Mouse (Mus musculus): ENCODE data around the gene Sox21. TPM values are rescaled to one million over a fixed set of nuclear protein-coding genes. Genes with fewer than 3 reads are reported as not detected.

The Sox21 gene
- polyA plus RNA-seq, 1 experiment from 2014 or later, result 6.9 TPM

GRCm38 (mm10) chr14:118207347-118207746, 29.5 kb downstream of the Sox21 start:
- no peak for ATAC-seq (ENCODE audit: low read depth)
- no peaks in the 10 kb centered on the region for H3K4me1 ChIP-seq (ENCODE audit: control insufficient read depth, insufficient read depth, low read length)
- no peak overlapping the region for H3K9ac ChIP-seq (replicated peaks; ENCODE audit: low read depth, low read length)
- no peaks in the 10 kb centered on the region for H3K27me3 ChIP-seq (ENCODE audit: control insufficient read depth, insufficient read depth, low read length)
- H3K36me3 ChIP-seq (ENCODE audit: control insufficient read depth, insufficient read depth, low read length), result no peaks in the 10 kb centered on the region
- H3K4me3 ChIP-seq (ENCODE audit: low read depth, low read length), result no peak overlapping the region
- no peaks in the 10 kb centered on the region for H3K9me3 ChIP-seq (ENCODE audit: control insufficient read depth, low read length)
- H3K27ac ChIP-seq (ENCODE audit: low read depth, low read length), result no peak overlapping the region
- no peak overlapping the region for H3K4me2 ChIP-seq (ENCODE audit: low read depth, low read length)
- WGBS, result 83% methylated on average over 3 of the region's 3 CpGs

GRCm38 (mm10) chr14:118203031-118203430, 33.8 kb downstream of the Sox21 start:
- Histone ChIP-seq H3K9me3 (ENCODE audit: control insufficient read depth, low read length) (no peaks in the 10 kb centered on the region), H3K27ac (ENCODE audit: low read depth, low read length) (no peak overlapping the region), H3K36me3 (ENCODE audit: control insufficient read depth, insufficient read depth, low read length) (no peaks in the 10 kb centered on the region), H3K4me1 (ENCODE audit: control insufficient read depth, insufficient read depth, low read length) (no peaks in the 10 kb centered on the region), H3K4me3 (ENCODE audit: low read depth, low read length) (no peak overlapping the region), H3K27me3 (ENCODE audit: control insufficient read depth, insufficient read depth, low read length) (no peaks in the 10 kb centered on the region), H3K4me2 (ENCODE audit: low read depth, low read length) (no peak overlapping the region), H3K9ac (replicated peaks; ENCODE audit: low read depth, low read length) (no peak overlapping the region)
- WGBS, result 83% methylated on average over 7 of the region's 7 CpGs
- no peak for ATAC-seq (ENCODE audit: low read depth)

GRCm38 (mm10) chr14:118202006-118202405, 34.8 kb downstream of the Sox21 start:
- H3K9ac ChIP-seq (replicated peaks; ENCODE audit: low read depth, low read length), result no peak overlapping the region
- H3K4me2 ChIP-seq (ENCODE audit: low read depth, low read length), result no peak overlapping the region
- H3K27ac ChIP-seq (ENCODE audit: low read depth, low read length), result no peak overlapping the region
- no peak for ATAC-seq (ENCODE audit: low read depth)
- H3K9me3 ChIP-seq (ENCODE audit: control insufficient read depth, low read length), result no peaks in the 10 kb centered on the region
- 88% methylated on average over 5 of the region's 5 CpGs for WGBS
- H3K4me3 ChIP-seq (ENCODE audit: low read depth, low read length), result no peak overlapping the region
- no peaks in the 10 kb centered on the region for H3K36me3 ChIP-seq (ENCODE audit: control insufficient read depth, insufficient read depth, low read length)
- no peaks in the 10 kb centered on the region for H3K27me3 ChIP-seq (ENCODE audit: control insufficient read depth, insufficient read depth, low read length)
- H3K4me1 ChIP-seq (ENCODE audit: control insufficient read depth, insufficient read depth, low read length), result no peaks in the 10 kb centered on the region

- no peak for ATAC-seq (ENCODE audit: low read depth)
- H3K36me3 ChIP-seq (ENCODE audit: control insufficient read depth, insufficient read depth, low read length), result no peaks in the 10 kb centered on the region
- H3K4me1 ChIP-seq (ENCODE audit: control insufficient read depth, insufficient read depth, low read length), result no peaks in the 10 kb centered on the region
- H3K27me3 ChIP-seq (ENCODE audit: control insufficient read depth, insufficient read depth, low read length), result no peaks in the 10 kb centered on the region
- no peak overlapping the region for H3K4me2 ChIP-seq (ENCODE audit: low read depth, low read length)
- H3K9me3 ChIP-seq (ENCODE audit: control insufficient read depth, low read length), result no peaks in the 10 kb centered on the region
- no peak overlapping the region for H3K27ac ChIP-seq (ENCODE audit: low read depth, low read length)
- H3K4me3 ChIP-seq (ENCODE audit: low read depth, low read length), result no peak overlapping the region
- H3K9ac ChIP-seq (replicated peaks; ENCODE audit: low read depth, low read length), result no peak overlapping the region
- WGBS, result 95% methylated on average over 3 of the region's 3 CpGs
These were observed 36.1 kb downstream of the Sox21 start for GRCm38 (mm10) chr14:118200731-118201130.

- no peak overlapping the region for H3K27ac ChIP-seq (ENCODE audit: low read depth, low read length)
- no peak overlapping the region for H3K4me2 ChIP-seq (ENCODE audit: low read depth, low read length)
- H3K4me1 ChIP-seq (ENCODE audit: control insufficient read depth, insufficient read depth, low read length), result no peaks in the 10 kb centered on the region
- no peak overlapping the region for H3K4me3 ChIP-seq (ENCODE audit: low read depth, low read length)
- H3K36me3 ChIP-seq (ENCODE audit: control insufficient read depth, insufficient read depth, low read length), result no peaks in the 10 kb centered on the region
- no peak overlapping the region for H3K9ac ChIP-seq (replicated peaks; ENCODE audit: low read depth, low read length)
- H3K9me3 ChIP-seq (ENCODE audit: control insufficient read depth, low read length), result no peaks in the 10 kb centered on the region
- no peaks in the 10 kb centered on the region for H3K27me3 ChIP-seq (ENCODE audit: control insufficient read depth, insufficient read depth, low read length)
- 63% methylated on average over 12 of the region's 12 CpGs for WGBS
- ATAC-seq (ENCODE audit: low read depth), result no peak
These were observed 39.8 kb downstream of the Sox21 start for GRCm38 (mm10) chr14:118197063-118197462.

GRCm38 (mm10) chr14:118194219-118194914, 42.5 kb downstream of the Sox21 start:
- no peak for ATAC-seq (ENCODE audit: low read depth)
- WGBS, result 55% methylated on average over 13 of the region's 13 CpGs
- Histone ChIP-seq H3K4me3 (ENCODE audit: low read depth, low read length) (no peak overlapping the region), H3K9me3 (ENCODE audit: control insufficient read depth, low read length) (no peaks in the 10 kb centered on the region), H3K4me2 (ENCODE audit: low read depth, low read length) (no peak overlapping the region), H3K9ac (replicated peaks; ENCODE audit: low read depth, low read length) (no peak overlapping the region), H3K4me1 (ENCODE audit: control insufficient read depth, insufficient read depth, low read length) (no peaks in the 10 kb centered on the region), H3K27me3 (ENCODE audit: control insufficient read depth, insufficient read depth, low read length) (no peaks in the 10 kb centered on the region), H3K36me3 (ENCODE audit: control insufficient read depth, insufficient read depth, low read length) (no peaks in the 10 kb centered on the region), H3K27ac (ENCODE audit: low read depth, low read length) (no peak overlapping the region)

- no peaks in the 10 kb centered on the region for H3K36me3 ChIP-seq (ENCODE audit: control insufficient read depth, insufficient read depth, low read length)
- WGBS, result 63% methylated on average over 10 of the region's 10 CpGs
- no peaks in the 10 kb centered on the region for H3K27me3 ChIP-seq (ENCODE audit: control insufficient read depth, insufficient read depth, low read length)
- no peak overlapping the region for H3K27ac ChIP-seq (ENCODE audit: low read depth, low read length)
- no peak for ATAC-seq (ENCODE audit: low read depth)
- H3K9me3 ChIP-seq (ENCODE audit: control insufficient read depth, low read length), result no peaks in the 10 kb centered on the region
- no peak overlapping the region for H3K4me3 ChIP-seq (ENCODE audit: low read depth, low read length)
- no peak overlapping the region for H3K4me2 ChIP-seq (ENCODE audit: low read depth, low read length)
- no peak overlapping the region for H3K9ac ChIP-seq (replicated peaks; ENCODE audit: low read depth, low read length)
- H3K4me1 ChIP-seq (ENCODE audit: control insufficient read depth, insufficient read depth, low read length), result no peaks in the 10 kb centered on the region
These were observed 43.2 kb downstream of the Sox21 start for GRCm38 (mm10) chr14:118193663-118194062.

GRCm38 (mm10) chr14:118193001-118193628, 43.7 kb downstream of the Sox21 start:
- no peak for ATAC-seq (ENCODE audit: low read depth)
- no peak overlapping the region for H3K27ac ChIP-seq (ENCODE audit: low read depth, low read length)
- no peak overlapping the region for H3K9ac ChIP-seq (replicated peaks; ENCODE audit: low read depth, low read length)
- no peaks in the 10 kb centered on the region for H3K4me1 ChIP-seq (ENCODE audit: control insufficient read depth, insufficient read depth, low read length)
- no peaks in the 10 kb centered on the region for H3K9me3 ChIP-seq (ENCODE audit: control insufficient read depth, low read length)
- H3K4me2 ChIP-seq (ENCODE audit: low read depth, low read length), result no peak overlapping the region
- H3K4me3 ChIP-seq (ENCODE audit: low read depth, low read length), result no peak overlapping the region
- no peaks in the 10 kb centered on the region for H3K27me3 ChIP-seq (ENCODE audit: control insufficient read depth, insufficient read depth, low read length)
- H3K36me3 ChIP-seq (ENCODE audit: control insufficient read depth, insufficient read depth, low read length), result no peaks in the 10 kb centered on the region
- WGBS, result 49% methylated on average over 10 of the region's 10 CpGs

GRCm38 (mm10) chr14:118191442-118191841, 45.4 kb downstream of the Sox21 start:
- ATAC-seq (ENCODE audit: low read depth), result no peak
- 86% methylated on average over 9 of the region's 9 CpGs for WGBS
- H3K4me1 ChIP-seq (ENCODE audit: control insufficient read depth, insufficient read depth, low read length), result no peaks in the 10 kb centered on the region
- no peaks in the 10 kb centered on the region for H3K36me3 ChIP-seq (ENCODE audit: control insufficient read depth, insufficient read depth, low read length)
- H3K27ac ChIP-seq (ENCODE audit: low read depth, low read length), result no peak overlapping the region
- H3K9me3 ChIP-seq (ENCODE audit: control insufficient read depth, low read length), result no peaks in the 10 kb centered on the region
- no peaks in the 10 kb centered on the region for H3K27me3 ChIP-seq (ENCODE audit: control insufficient read depth, insufficient read depth, low read length)
- H3K4me3 ChIP-seq (ENCODE audit: low read depth, low read length), result no peak overlapping the region
- H3K4me2 ChIP-seq (ENCODE audit: low read depth, low read length), result no peak overlapping the region
- no peak overlapping the region for H3K9ac ChIP-seq (replicated peaks; ENCODE audit: low read depth, low read length)
